Comparison of ENCODE assay signal across 8 mouse cellular contexts in genomic region chr7:36695276-36695675, GRCm38 (mm10). TPM values are rescaled to one million over a fixed set of nuclear protein-coding genes. Genes with fewer than 3 reads are reported as not detected.
DNase-seq lines count a peak whose midpoint lies in the region; ATAC-seq and TF ChIP-seq lines count a peak whose summit lies in the region.

No protein-coding gene starts in this region.

- ATAC-seq in lung, postnatal 0 days = no peak
- ATAC-seq in limb, embryonic 14.5 days (ENCODE audit: low FRiP score, low read depth) = no peak
- no peak for ATAC-seq in stomach, embryonic 15.5 days (ENCODE audit: insufficient read depth, low FRiP score, low read depth)

- peak overlapping the region; percentile 71 for H3K4me2 ChIP-seq in lung, postnatal 0 days (replicated peaks; ENCODE audit: low read depth, low read length)
- peak overlapping the region; percentile 99 for H3K4me2 ChIP-seq in limb, embryonic 14.5 days (replicated peaks; ENCODE audit: low read depth, low read length, severe bottlenecking)
- H3K4me2 ChIP-seq in stomach, embryonic 15.5 days = peak overlapping the region; percentile 98

- DNase-seq in cerebellum, adult 11-12 months = peak; percentile 40
- no peak for DNase-seq in cerebellum, postnatal 25 days
- no peak for DNase-seq in lung, postnatal 0 days (ENCODE audit: low spot score)
- no peak for DNase-seq in lung, postnatal 14 days
- no peak for DNase-seq in limb, embryonic 14.5 days (ENCODE audit: low spot score)
- DNase-seq in thymus, postnatal 36 days = no peak
- no peak for DNase-seq in spleen, adult 18-20 months

- TF ChIP-seq CTCF in lung, postnatal 0 days (IDR thresholded peaks at IDR 0.05) = no peak

- WGBS in lung, postnatal 0 days = 3% methylated on average over 22 of the region's 25 CpGs
- WGBS in limb, embryonic 14.5 days = under 1% methylated on average over 25 of the region's 25 CpGs
- WGBS in stomach, embryonic 15.5 days = 6% methylated on average over 25 of the region's 25 CpGs

- H3K27ac ChIP-seq in lung, postnatal 0 days (ENCODE audit: low read length) = no peak overlapping the region
- no peak overlapping the region for H3K27ac ChIP-seq in limb, embryonic 14.5 days (replicated peaks; ENCODE audit: low read depth, low read length)
- H3K27ac ChIP-seq in stomach, embryonic 15.5 days = no peak overlapping the region

- H3K27me3 ChIP-seq in lung, postnatal 0 days (replicated peaks; ENCODE audit: insufficient read depth, low read length) = peaks cover 23% of the 10 kb centered on the region
- H3K27me3 ChIP-seq in limb, embryonic 14.5 days (ENCODE audit: control insufficient read depth, insufficient read depth, low read length) = peaks cover 57% of the 10 kb centered on the region
- peaks cover 33% of the 10 kb centered on the region for H3K27me3 ChIP-seq in stomach, embryonic 15.5 days (replicated peaks)

- H3K9me3 ChIP-seq in lung, postnatal 0 days (ENCODE audit: low read length) = no peaks in the 10 kb centered on the region
- no peaks in the 10 kb centered on the region for H3K9me3 ChIP-seq in limb, embryonic 14.5 days (ENCODE audit: control insufficient read depth, low read length)
- H3K9me3 ChIP-seq in stomach, embryonic 15.5 days = no peaks in the 10 kb centered on the region

- H3K9ac ChIP-seq in lung, postnatal 0 days (replicated peaks; ENCODE audit: low read depth) = no peak overlapping the region
- H3K9ac ChIP-seq in limb, embryonic 14.5 days (ENCODE audit: low read depth, low read length, severe bottlenecking) = peak overlapping the region; percentile 75
- H3K9ac ChIP-seq in stomach, embryonic 15.5 days = peak overlapping the region; percentile 71; the same call in 1 of the 2 replicates

- no peaks in the 10 kb centered on the region; the same call in 1 of the 2 replicates for H3K4me1 ChIP-seq in lung, postnatal 0 days (ENCODE audit: insufficient read depth, low read depth, low read length)
- H3K4me1 ChIP-seq in limb, embryonic 14.5 days (ENCODE audit: control insufficient read depth, insufficient read depth, low read length) = peaks cover 20% of the 10 kb centered on the region
- peaks cover 31% of the 10 kb centered on the region for H3K4me1 ChIP-seq in stomach, embryonic 15.5 days

- peak overlapping the region; percentile 74 for H3K4me3 ChIP-seq in lung, postnatal 0 days (ENCODE audit: low read depth, low read length)
- H3K4me3 ChIP-seq in limb, embryonic 14.5 days (replicated peaks; ENCODE audit: low read length) = peak overlapping the region; percentile 82
- H3K4me3 ChIP-seq in stomach, embryonic 15.5 days (replicated peaks) = peak overlapping the region; percentile 78

- no peak for TF ChIP-seq POLR2A in limb, embryonic 14.5 days (IDR thresholded peaks at IDR 0.05; ENCODE audit: borderline replicate concordance, extremely low read depth, insufficient read depth, insufficient read length)

- TF ChIP-seq EP300 in lung, postnatal 0 days (IDR thresholded peaks at IDR 0.05) = no peak

- H3K36me3 ChIP-seq in lung, postnatal 0 days (ENCODE audit: insufficient read depth, low read length) = no peaks in the 10 kb centered on the region
- no peaks in the 10 kb centered on the region for H3K36me3 ChIP-seq in limb, embryonic 14.5 days (ENCODE audit: control insufficient read depth, insufficient read depth, low read length)
- H3K36me3 ChIP-seq in stomach, embryonic 15.5 days = no peaks in the 10 kb centered on the region

RNA-seq across cellular contexts. Expression of gene Tshz3, which starts 2.6 kb away (rescaled TPM):
- polyA plus RNA-seq in lung, postnatal 0 days (2015; fragmentation: Nextera tagmentation; extraction: Ambion mirVana) = 4.1 and 5.8 TPM in 2 replicates
- 13.9 and 14.3 TPM in 2 replicates for polyA plus RNA-seq in limb, embryonic 14.5 days (2012; rRNA removed)
- polyA plus RNA-seq in limb, embryonic 14.5 days (2014; fragmentation: Nextera tagmentation; extraction: Ambion mirVana) = 10.4 and 10.8 TPM in 2 replicates
- 14.3 and 16.2 TPM in 2 replicates for polyA plus RNA-seq in stomach, embryonic 15.5 days (2015; fragmentation: Nextera tagmentation; extraction: Ambion mirVana)
